Mouse (Mus musculus): ENCODE results near the gene Plppr3. TPM values are rescaled to one million over a fixed set of nuclear protein-coding genes. Genes with fewer than 3 reads are reported as not detected.

Gene Plppr3
- total RNA-seq, 2 experiments from 2014 or later, result 0.16 to 0.50 TPM

- DNase-seq, result no peak
Measured at GRCm38 (mm10) chr10:79852827-79853226, 21.6 kb downstream of the Plppr3 start.

GRCm38 (mm10) chr10:79852107-79852789 lies 22.2 kb downstream of the Plppr3 start:
- peak in 1 of 2 experiments; percentile 45 for DNase-seq

DNA sequence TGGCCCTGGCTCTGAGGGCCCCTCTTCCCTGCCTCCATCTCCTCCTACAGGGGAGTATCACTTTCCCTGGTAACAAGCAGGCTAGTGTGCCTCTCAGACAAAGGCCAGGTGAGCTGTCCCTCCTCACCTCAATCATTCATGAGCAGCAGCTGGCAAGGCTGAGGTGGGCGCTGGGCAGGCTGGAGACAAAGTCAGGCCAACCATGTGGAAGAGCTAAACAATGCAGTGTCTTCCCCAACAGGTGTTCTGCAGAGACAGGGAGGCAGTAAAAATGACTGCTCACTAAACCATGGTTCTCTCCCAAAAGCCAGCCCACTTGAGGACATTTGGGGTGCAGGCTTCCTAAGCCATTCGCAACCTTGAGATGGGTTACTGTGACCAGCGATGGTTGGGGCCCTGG lies 22.8 kb downstream of the Plppr3 start:
- no peak for DNase-seq

- DNase-seq, result no peak
Measured at GRCm38 (mm10) chr10:79849941-79850628, 24.3 kb downstream of the Plppr3 start.

DNA sequence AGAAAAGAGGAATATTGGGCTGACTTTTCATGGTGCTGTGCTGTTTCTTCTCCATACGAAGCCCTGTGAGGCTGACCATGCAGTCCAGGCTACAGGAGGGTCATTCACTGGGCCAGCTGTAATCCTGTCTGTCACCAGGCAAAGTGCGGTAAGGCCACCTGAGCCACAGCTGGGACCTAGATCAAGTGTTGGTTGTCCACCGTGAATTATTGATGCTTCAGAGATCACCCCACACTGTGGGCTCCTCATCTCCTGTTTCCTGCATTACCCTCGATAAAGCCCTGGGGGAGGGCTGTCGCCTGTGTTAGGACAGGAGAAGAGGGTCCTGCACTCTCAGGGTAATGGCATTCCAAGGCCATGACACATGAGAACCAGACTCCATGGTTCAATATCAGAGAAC lies 27.9 kb downstream of the Plppr3 start:
- no peak for DNase-seq

DNA sequence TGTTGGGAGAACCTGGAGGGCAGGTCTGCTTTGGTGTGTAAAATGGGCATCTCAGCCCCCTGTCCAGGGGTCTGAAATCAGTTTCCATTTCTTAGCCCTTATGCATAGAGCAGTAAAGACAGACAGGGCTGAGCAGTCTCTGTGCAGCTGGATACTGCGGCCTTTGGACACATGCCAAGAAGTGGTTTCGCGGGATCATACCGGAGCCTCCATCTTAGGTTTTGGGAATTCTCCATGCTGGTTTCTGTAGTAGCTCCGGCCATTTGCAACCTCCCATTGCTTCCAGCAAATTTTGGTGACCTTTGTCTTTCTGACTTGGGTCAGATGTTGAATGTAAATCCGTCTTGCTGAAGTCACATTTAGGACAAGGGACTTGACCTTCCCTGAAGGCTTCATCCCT lies 31.0 kb downstream of the Plppr3 start:
- DNase-seq, result peak in 1 of 2 experiments; percentile 58

DNA sequence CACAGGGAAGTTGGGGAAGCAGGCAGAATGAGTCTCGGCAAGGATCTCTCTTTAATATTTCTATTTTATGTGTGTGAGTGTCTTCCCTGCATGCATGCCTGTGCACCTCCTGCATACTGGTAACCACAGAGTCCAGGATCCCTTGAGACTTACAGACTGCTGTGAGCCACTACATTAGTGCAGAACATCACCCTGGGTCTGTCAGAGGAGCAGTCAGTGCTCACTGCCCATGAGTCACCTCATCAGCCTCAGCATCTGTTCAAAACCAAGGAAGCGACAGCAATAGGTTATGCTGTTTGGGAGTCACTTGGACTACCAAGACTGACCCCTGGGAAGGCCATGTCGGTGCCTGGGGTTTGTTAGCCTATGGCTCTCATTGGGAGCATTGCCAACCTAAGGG lies 32.1 kb downstream of the Plppr3 start:
- DNase-seq, result no peak

- DNase-seq, result peak; percentile 62 to 67
Measured at GRCm38 (mm10) chr10:79840644-79841551, 33.5 kb downstream of the Plppr3 start.

GRCm38 (mm10) chr10:79840091-79840490 lies 34.3 kb downstream of the Plppr3 start:
- DNase-seq, result no peak

DNA sequence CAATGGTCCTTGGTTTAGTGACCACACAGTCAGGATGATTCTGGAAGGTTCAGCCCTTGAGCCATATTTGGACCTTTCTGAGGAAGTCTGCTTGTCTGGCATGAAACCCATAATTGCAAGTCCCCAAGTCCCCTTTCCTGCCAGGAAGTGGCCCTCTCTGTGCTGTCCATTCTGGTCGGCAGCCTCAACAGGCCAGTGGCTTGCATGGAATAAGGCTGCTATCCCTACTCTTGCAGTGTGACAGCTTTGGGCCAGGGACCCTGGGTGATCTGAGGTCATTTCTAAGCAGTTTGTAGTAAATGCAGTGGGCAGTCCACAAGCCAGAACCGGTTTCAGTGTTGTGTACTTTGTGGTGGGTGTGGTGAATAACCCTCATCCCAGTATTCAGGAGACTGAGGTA lies 36.3 kb downstream of the Plppr3 start:
- DNase-seq, result no peak

GRCm38 (mm10) chr10:79836918-79837317 lies 37.5 kb downstream of the Plppr3 start:
- DNase-seq, result no peak

GRCm38 (mm10) chr10:79834769-79835398 lies 39.5 kb downstream of the Plppr3 start:
- DNase-seq, result peak; percentile 82 to 87

DNA sequence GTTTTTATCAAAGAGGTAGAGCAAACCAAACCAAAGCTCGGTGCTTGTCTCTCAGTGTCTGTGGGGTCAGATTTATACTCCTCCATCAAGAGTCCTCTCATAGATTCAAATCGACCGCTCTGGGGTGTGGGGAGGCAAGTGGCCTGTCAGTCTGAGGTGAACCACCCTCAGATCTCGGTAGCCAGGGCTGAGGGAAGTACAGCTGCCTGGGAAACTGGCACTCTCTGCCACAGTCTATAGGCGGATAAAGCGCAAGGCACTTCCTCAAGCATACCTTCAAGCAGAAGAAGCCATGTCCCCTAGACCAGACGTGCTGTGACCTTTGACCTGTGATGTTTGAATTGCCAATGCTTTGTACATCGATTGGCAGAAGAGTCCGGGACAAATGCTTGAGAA lies 41.6 kb downstream of the Plppr3 start:
- no peak for DNase-seq

- no peak for DNase-seq
Measured at GRCm38 (mm10) chr10:79832026-79832785, 42.2 kb downstream of the Plppr3 start.

DNA sequence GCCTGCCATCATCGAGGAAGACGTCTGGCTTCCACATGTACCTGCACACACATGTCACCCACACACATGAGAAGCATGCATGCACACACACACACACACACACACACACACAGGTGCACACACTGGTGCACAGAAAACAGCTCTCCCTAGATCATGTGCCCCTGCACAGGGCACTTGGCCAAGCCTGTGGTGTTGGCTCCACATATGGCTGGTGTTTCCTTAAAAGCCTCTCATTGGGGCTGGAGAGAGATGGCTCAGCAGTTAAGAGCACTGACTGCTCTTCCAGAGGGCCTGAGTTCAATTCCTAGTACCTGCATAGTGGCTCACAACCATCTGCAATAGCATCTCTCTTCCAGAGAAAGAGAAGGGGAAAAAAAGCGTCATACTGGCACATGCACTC lies 42.9 kb downstream of the Plppr3 start:
- DNase-seq, result no peak

- peak in 1 of 2 experiments; percentile 46 for DNase-seq
Measured at GRCm38 (mm10) chr10:79824413-79824812, 50.0 kb downstream of the Plppr3 start.

- no peak for DNase-seq
Measured at GRCm38 (mm10) chr10:79823011-79823410, 51.4 kb downstream of the Plppr3 start.

- no peak for DNase-seq
Measured at GRCm38 (mm10) chr10:79822372-79822771, 52.1 kb downstream of the Plppr3 start.

GRCm38 (mm10) chr10:79821731-79822130 lies 52.7 kb downstream of the Plppr3 start:
- DNase-seq, result no peak

GRCm38 (mm10) chr10:79820782-79821181 lies 53.7 kb downstream of the Plppr3 start, which contains the start of gene Misp:
TSS of gene Misp (plus strand) at chr10:79820989.
- DNase-seq, result no peak

DNA sequence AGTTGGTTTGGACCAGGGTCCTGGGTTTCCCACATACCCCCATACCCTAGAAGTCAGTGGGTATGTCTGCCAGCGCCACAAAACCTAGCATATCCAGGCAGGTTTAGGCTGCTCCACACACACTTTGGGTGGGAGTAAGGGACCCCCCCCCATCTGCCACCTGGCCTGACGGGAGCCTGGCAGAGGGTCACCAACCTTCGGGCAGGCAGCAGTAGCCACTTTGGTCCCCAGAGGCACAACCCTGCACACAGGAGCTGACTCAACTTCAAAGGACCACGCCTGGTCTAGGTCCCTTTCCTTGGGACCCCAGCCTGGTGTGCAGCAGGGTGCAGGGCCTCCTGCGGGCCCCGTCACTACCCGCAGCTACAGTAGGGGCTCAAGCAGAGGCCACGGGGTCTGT lies 54.2 kb downstream of the Plppr3 start:
- no peak for DNase-seq

All from adrenal gland, postnatal 36 days (tissue).